Mouse (Mus musculus) embryonic facial prominence, embryonic 15.5 days (tissue): Measurements from ENCODE around the gene Arrdc4. TPM values are rescaled to one million over a fixed set of nuclear protein-coding genes. Genes with fewer than 3 reads are reported as not detected.

ENCODE experiments used
- ATAC-seq: fragments of 200-750 bp; cut with Nextera tagmentation; 2 replicates; pipeline ENCODE4 v1.8.0; 2017; ENCODE audit warnings: low read depth, moderate TSS enrichment; ENCODE audit not compliant: insufficient number of reproducible peaks, low FRiP score, low TSS enrichment
- H3K27ac ChIP-seq: fragments of 300-500 bp; sonication (generic); replicated peaks from 2 replicates; pipeline ENCODE4 v1.5.1; 2015; ENCODE audit warnings: mild to moderate bottlenecking, inconsistent platforms
- H3K27me3 ChIP-seq: fragments of 300-500 bp; sonication (generic); 2 replicates; pipeline ENCODE4 v1.6.1; 2015; ENCODE audit warnings: inconsistent platforms
- H3K36me3 ChIP-seq: fragments of 300-500 bp; sonication (generic); 2 replicates; pipeline ENCODE4 v1.6.1; 2015; ENCODE audit warnings: mild to moderate bottlenecking, inconsistent platforms
- H3K4me1 ChIP-seq: fragments of 300-500 bp; sonication (generic); 2 replicates; pipeline ENCODE4 v1.6.1; 2015; ENCODE audit warnings: inconsistent platforms
- H3K4me2 ChIP-seq: fragments of 300-500 bp; sonication (generic); replicated peaks from 2 replicates; pipeline ENCODE4 v1.6.1; 2015; ENCODE audit warnings: mild to moderate bottlenecking, inconsistent platforms
- H3K4me3 ChIP-seq: fragments of 300-500 bp; sonication (generic); replicated peaks from 2 replicates; pipeline ENCODE4 v1.5.1; 2015; ENCODE audit warnings: mild to moderate bottlenecking, inconsistent platforms
- H3K9ac ChIP-seq: fragments of 300-500 bp; sonication (generic); 2 replicates; pipeline ENCODE4 v1.6.1; 2015; ENCODE audit warnings: inconsistent platforms
- H3K9me3 ChIP-seq: fragments of 300-500 bp; sonication (generic); replicated peaks from 2 replicates; pipeline ENCODE4 v1.6.1; 2016; ENCODE audit warnings: inconsistent platforms
- WGBS: fragments of 180-500 bp; shearing (Covaris S2); methylation state at CpG from one replicate; pipeline ENCODE4 v1.1.7; 2015; 5-methylcytosine and 5-hydroxymethylcytosine counted together
- polyA plus RNA-seq: library from polyadenylated mRNA; unstranded; fragments of >200 nt; fragmentation: Nextera tagmentation; extraction: Ambion mirVana; gene quantifications from 2 replicates; pipeline ENCODE4 v1.2.1, GENCODE M21; 2015

The Arrdc4 gene
- polyA plus RNA-seq, 1 experiment from 2014 or later = 22.3 TPM

GRCm38 (mm10) chr7:68708563-68709318, 40.3 kb downstream of the Arrdc4 start:
- Histone ChIP-seq H3K4me1 (no peaks in the 10 kb centered on the region), H3K9me3 (no peaks in the 10 kb centered on the region), H3K27me3 (no peaks in the 10 kb centered on the region), H3K4me2 (no peak overlapping the region), H3K36me3 (no peaks in the 10 kb centered on the region), H3K27ac (no peak overlapping the region), H3K9ac (no peak overlapping the region), H3K4me3 (no peak overlapping the region)
- no peak for ATAC-seq
- 67% methylated on average over 3 of the region's 3 CpGs for WGBS

GRCm38 (mm10) chr7:68705162-68705561, 43.9 kb downstream of the Arrdc4 start:
- Histone ChIP-seq H3K4me1 (no peaks in the 10 kb centered on the region), H3K4me2 (no peak overlapping the region), H3K36me3 (no peaks in the 10 kb centered on the region), H3K4me3 (no peak overlapping the region), H3K9me3 (no peaks in the 10 kb centered on the region), H3K27me3 (no peaks in the 10 kb centered on the region), H3K27ac (no peak overlapping the region), H3K9ac (no peak overlapping the region)
- no peak for ATAC-seq
- WGBS = 92% methylated on average over 7 of the region's 7 CpGs

DNA sequence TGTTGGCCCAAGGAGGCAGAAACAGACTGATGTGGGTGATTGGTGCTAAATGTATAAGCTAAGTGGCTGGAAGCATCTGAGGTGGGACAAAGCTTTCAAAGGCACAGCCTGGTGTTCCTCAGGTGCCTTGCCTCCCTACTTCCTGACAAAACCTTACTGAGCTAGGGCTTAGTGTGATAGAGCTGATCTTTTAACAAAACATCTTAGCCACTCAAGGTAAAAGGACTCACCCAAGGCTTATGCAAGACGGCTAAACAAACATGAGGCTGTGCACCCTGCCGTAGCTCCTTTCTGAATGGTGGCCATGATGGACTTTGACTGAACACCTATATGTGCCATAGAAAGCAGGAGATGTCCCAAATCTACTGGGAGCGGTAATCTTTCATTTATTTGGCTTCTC, 51.7 kb downstream of the Arrdc4 start:
- H3K4me3 ChIP-seq = no peak overlapping the region
- H3K4me1 ChIP-seq = no peaks in the 10 kb centered on the region
- no peaks in the 10 kb centered on the region for H3K27me3 ChIP-seq
- 85% methylated on average over 3 of the region's 3 CpGs for WGBS
- no peak for ATAC-seq
- H3K9ac ChIP-seq = no peak overlapping the region
- H3K36me3 ChIP-seq = no peaks in the 10 kb centered on the region
- H3K4me2 ChIP-seq = no peak overlapping the region
- H3K27ac ChIP-seq = no peak overlapping the region
- H3K9me3 ChIP-seq = no peaks in the 10 kb centered on the region

DNA sequence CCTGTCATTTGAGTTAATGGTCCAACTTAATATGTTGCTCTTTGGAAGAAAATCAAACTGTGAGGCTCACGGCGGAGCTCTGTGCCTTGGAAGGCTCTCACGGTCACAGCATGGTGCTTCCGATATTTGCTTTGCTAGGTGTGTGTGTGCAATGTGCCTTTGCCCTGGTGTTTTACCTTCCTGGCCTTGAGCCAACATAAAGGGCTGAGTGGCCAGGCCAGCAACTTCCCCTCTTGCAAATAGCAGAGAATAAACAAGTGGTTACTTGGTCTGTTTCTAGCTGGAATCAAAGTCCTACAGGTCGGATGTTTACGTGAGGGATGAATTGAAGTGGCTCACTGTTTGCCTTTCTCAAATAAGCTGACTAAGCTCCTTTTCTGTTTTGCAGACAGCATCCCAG, 52.1 kb downstream of the Arrdc4 start:
- Histone ChIP-seq H3K4me3 (no peak overlapping the region), H3K27me3 (no peaks in the 10 kb centered on the region), H3K4me1 (no peaks in the 10 kb centered on the region), H3K9ac (no peak overlapping the region), H3K4me2 (no peak overlapping the region), H3K27ac (no peak overlapping the region), H3K9me3 (no peaks in the 10 kb centered on the region), H3K36me3 (no peaks in the 10 kb centered on the region)
- WGBS = 73% methylated on average over 6 of the region's 6 CpGs
- no peak for ATAC-seq

DNA sequence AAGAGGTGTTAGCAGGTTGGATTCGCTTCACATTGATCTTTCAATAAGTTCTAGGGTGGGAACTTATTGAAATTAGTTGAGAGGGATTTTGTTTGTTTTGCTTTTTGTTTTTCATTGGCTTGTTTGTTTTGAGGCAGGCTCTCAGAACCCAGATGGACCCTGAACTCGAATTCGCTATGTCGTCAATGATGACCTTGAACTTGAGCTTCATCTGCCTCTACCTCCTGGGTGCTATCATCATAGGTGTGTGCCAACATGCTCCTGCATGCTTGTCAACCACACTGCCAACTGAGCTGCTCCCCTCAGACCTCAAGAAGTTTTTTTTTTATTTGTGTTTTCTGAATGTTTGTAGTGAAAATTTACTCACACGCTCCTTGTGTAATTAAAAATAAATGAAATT, 52.6 kb downstream of the Arrdc4 start:
- no peaks in the 10 kb centered on the region for H3K9me3 ChIP-seq
- 84% methylated on average over 5 of the region's 5 CpGs for WGBS
- H3K4me1 ChIP-seq = no peaks in the 10 kb centered on the region
- ATAC-seq = no peak
- no peaks in the 10 kb centered on the region for H3K36me3 ChIP-seq
- no peak overlapping the region for H3K9ac ChIP-seq
- no peaks in the 10 kb centered on the region for H3K27me3 ChIP-seq
- no peak overlapping the region for H3K27ac ChIP-seq
- no peak overlapping the region for H3K4me3 ChIP-seq
- H3K4me2 ChIP-seq = no peak overlapping the region

DNA sequence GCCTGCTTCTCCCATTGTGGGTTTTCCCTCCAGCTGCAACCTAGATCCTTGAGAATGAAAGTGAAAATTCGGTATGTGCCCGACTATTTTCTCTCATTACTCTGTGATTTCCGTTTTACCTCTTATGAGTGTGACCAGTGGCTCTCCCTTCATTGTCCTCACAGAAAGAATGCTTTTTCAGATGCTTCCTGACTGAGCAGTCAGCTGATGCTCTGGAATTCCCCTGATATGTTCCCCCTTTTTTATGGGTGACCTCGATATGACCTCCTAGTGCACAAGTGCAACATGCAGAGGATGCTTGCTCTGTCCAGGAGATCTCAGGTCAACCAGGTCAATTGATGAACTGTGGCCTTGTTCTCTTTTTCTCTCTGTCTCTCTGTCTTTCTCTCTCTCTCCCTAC, 56.3 kb downstream of the Arrdc4 start:
- H3K27ac ChIP-seq = no peak overlapping the region
- WGBS = 40% methylated on average over 4 of the region's 4 CpGs
- no peak overlapping the region for H3K4me2 ChIP-seq
- H3K9ac ChIP-seq = no peak overlapping the region
- H3K36me3 ChIP-seq = no peaks in the 10 kb centered on the region
- H3K4me3 ChIP-seq = no peak overlapping the region
- H3K4me1 ChIP-seq = no peaks in the 10 kb centered on the region
- no peaks in the 10 kb centered on the region for H3K9me3 ChIP-seq
- H3K27me3 ChIP-seq = no peaks in the 10 kb centered on the region
- no peak for ATAC-seq

DNA sequence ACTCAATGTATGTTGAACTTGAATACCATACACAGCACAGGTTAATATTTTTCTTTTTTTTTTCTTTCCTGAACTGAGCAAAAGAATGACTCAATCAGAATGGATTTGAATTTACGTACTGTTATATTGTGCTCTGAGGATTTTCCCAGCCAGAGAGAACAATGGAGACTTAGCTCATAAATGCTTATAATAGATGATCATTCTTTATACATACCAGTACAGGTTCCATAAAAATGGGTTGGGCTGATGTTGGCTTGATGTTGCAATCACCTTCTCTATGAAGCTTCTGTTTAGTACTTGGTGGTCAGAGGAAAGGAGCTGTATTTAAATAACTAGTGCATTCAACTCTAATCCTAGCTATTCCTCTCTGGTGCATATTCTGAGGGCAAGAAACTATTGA, 57.6 kb downstream of the Arrdc4 start:
- Histone ChIP-seq H3K36me3 (no peaks in the 10 kb centered on the region), H3K9me3 (no peaks in the 10 kb centered on the region), H3K27ac (no peak overlapping the region), H3K4me2 (no peak overlapping the region), H3K9ac (no peak overlapping the region), H3K27me3 (no peaks in the 10 kb centered on the region), H3K4me1 (no peaks in the 10 kb centered on the region), H3K4me3 (no peak overlapping the region)
- 76% methylated on average over 1 of the region's 1 CpGs for WGBS
- no peak for ATAC-seq

DNA sequence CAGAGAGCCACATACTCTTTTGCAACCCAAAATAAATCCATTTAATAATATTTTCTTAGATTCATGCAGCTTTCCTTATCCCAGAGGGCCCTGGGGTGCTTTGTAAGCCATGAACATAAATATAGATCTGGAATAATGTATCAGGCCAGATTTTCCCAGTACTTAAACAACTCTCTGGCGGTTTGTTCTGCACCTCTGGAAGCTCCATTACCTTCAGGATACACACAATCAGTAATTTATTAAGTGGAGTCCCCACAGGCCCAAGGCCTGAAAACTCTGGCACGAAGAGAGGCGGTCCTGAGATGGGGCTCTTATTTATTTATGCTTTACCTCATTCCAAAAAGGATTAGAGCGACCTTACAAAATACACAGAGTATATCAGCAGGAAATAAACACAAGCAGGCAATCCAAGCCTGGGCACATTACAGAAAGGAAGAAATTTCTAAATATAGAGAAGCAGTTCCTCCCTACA, 61.9 kb downstream of the Arrdc4 start:
- no peak overlapping the region for H3K4me2 ChIP-seq
- 63% methylated on average over 4 of the region's 4 CpGs for WGBS
- H3K36me3 ChIP-seq = no peaks in the 10 kb centered on the region
- no peaks in the 10 kb centered on the region for H3K9me3 ChIP-seq
- no peak overlapping the region for H3K9ac ChIP-seq
- no peaks in the 10 kb centered on the region for H3K27me3 ChIP-seq
- H3K4me3 ChIP-seq = no peak overlapping the region
- H3K4me1 ChIP-seq = no peaks in the 10 kb centered on the region
- no peak overlapping the region for H3K27ac ChIP-seq
- ATAC-seq = no peak
